Mouse (Mus musculus) urinary bladder, adult 18-20 months (tissue): Measurements from ENCODE around the gene Tpst1.
A peak's percentile ranks its signal among the peaks of the same experiment; 100 is the strongest.

Experiments used
- DNase-seq, 2 experiments: peaks; one replicate each; pipeline ENCODE4 v3.0.0; 2022; ENCODE audit warnings: low spot score in 2 of 2, mixed read lengths in 2 of 2

The Tpst1 gene

GRCm38 (mm10) chr5:130089177-130089576 is 16.1 kb downstream of the Tpst1 start:
- DNase-seq, result no peak

GRCm38 (mm10) chr5:130089626-130090393 is 16.7 kb downstream of the Tpst1 start:
- peak; percentile 39 to 48 for DNase-seq

GRCm38 (mm10) chr5:130096754-130097153 is 23.6 kb downstream of the Tpst1 start:
- no peak for DNase-seq

- no peak for DNase-seq
These were observed 24.7 kb downstream of the Tpst1 start for GRCm38 (mm10) chr5:130097837-130098236.

- no peak for DNase-seq
These were observed 28.6 kb downstream of the Tpst1 start for GRCm38 (mm10) chr5:130101724-130102123.

- DNase-seq, result peak in 1 of 2 experiments; percentile 22
These were observed 36.2 kb downstream of the Tpst1 start for GRCm38 (mm10) chr5:130109348-130109747.

- DNase-seq, result no peak
These were observed 37.7 kb downstream of the Tpst1 start for GRCm38 (mm10) chr5:130110632-130111464.

GRCm38 (mm10) chr5:130112653-130113052 is 39.5 kb downstream of the Tpst1 start:
- no peak for DNase-seq

- no peak for DNase-seq
These were observed 43.0 kb downstream of the Tpst1 start for GRCm38 (mm10) chr5:130116116-130116515.

- DNase-seq, result no peak
These were observed 43.7 kb downstream of the Tpst1 start for GRCm38 (mm10) chr5:130116857-130117256.

GRCm38 (mm10) chr5:130117932-130118331 is 44.8 kb downstream of the Tpst1 start:
- no peak for DNase-seq

GRCm38 (mm10) chr5:130119236-130119635 is 46.1 kb downstream of the Tpst1 start:
- no peak for DNase-seq

GRCm38 (mm10) chr5:130120070-130120736 is 47.1 kb downstream of the Tpst1 start:
- DNase-seq, result no peak

GRCm38 (mm10) chr5:130120904-130121303 is 47.8 kb downstream of the Tpst1 start:
- DNase-seq, result no peak

GRCm38 (mm10) chr5:130122355-130122754 is 49.2 kb downstream of the Tpst1 start:
- no peak for DNase-seq

- DNase-seq, result no peak
These were observed 51.1 kb downstream of the Tpst1 start for GRCm38 (mm10) chr5:130124271-130124670.

- no peak for DNase-seq
These were observed 55.8 kb downstream of the Tpst1 start for GRCm38 (mm10) chr5:130128686-130129523.

GRCm38 (mm10) chr5:130129524-130129793 is 56.3 kb downstream of the Tpst1 start:
- DNase-seq, result no peak

GRCm38 (mm10) chr5:130136597-130136996 is 63.5 kb downstream of the Tpst1 start:
- DNase-seq, result no peak

GRCm38 (mm10) chr5:130139393-130139792 is 66.3 kb downstream of the Tpst1 start:
- DNase-seq, result peak; percentile 61 to 70

GRCm38 (mm10) chr5:130141138-130141537 is 68.0 kb downstream of the Tpst1 start:
- DNase-seq, result no peak

- DNase-seq, result no peak
These were observed 68.9 kb downstream of the Tpst1 start for GRCm38 (mm10) chr5:130142041-130142440.
